Mouse (Mus musculus) myocyte (in vitro differentiated cells): ENCODE measurements around the gene Trpc3. TPM values are rescaled to one million over a fixed set of nuclear protein-coding genes. Genes with fewer than 3 reads are reported as not detected.

Experiments
- H3K27me3 ChIP-seq: one replicate; pipeline ENCODE4 v1.6.1; 2011; ENCODE audit not compliant: control insufficient read depth, insufficient read depth, insufficient read length
- H3K36me3 ChIP-seq: one replicate; pipeline ENCODE4 v1.6.1; 2011; ENCODE audit not compliant: control insufficient read depth, insufficient read depth
- H3K4me2 ChIP-seq: one replicate; pipeline ENCODE4 v1.6.1; 2011; ENCODE audit warnings: low read depth, control low read depth
- H3K4me3 ChIP-seq: one replicate; pipeline ENCODE4 v1.5.1; 2011; ENCODE audit warnings: mild to moderate bottlenecking, control low read depth, moderate library complexity
- H3K79me2 ChIP-seq: one replicate; pipeline ENCODE4 v1.6.1; 2011; ENCODE audit not compliant: control insufficient read depth, insufficient read depth
- H3ac ChIP-seq: one replicate; pipeline ENCODE4 v1.6.1; 2011; ENCODE audit not compliant: control insufficient read depth, insufficient read length
- CEBPB ChIP-seq: IDR thresholded peaks from 2 replicates; pipeline ENCODE4 v1.6.1; 2011; ENCODE audit warnings: mild to moderate bottlenecking, moderate library complexity; ENCODE audit not compliant: poor library complexity, insufficient read depth, severe bottlenecking
- E2F4 ChIP-seq: IDR thresholded peaks from one replicate; pipeline ENCODE4 v1.6.1; 2011; ENCODE audit warnings: mild to moderate bottlenecking, control low read depth, moderate library complexity; ENCODE audit not compliant: insufficient read depth
- MAX ChIP-seq: IDR thresholded peaks from one replicate; pipeline ENCODE4 v1.6.1; 2011; ENCODE audit warnings: low read depth, mild to moderate bottlenecking, control low read depth
- MYOD1 ChIP-seq, 3 experiments: IDR thresholded peaks; one replicate each; pipeline ENCODE4 v1.6.1; 2011; ENCODE audit warnings: control low read depth in 2 of 3, low read depth in 2 of 3, mild to moderate bottlenecking in 2 of 3, moderate library complexity in 1 of 3; ENCODE audit not compliant: insufficient read length in 2 of 3, control insufficient read depth in 1 of 3
- MYOG ChIP-seq, 3 experiments: IDR thresholded peaks; one replicate each; pipeline ENCODE4 v1.6.1; 2011; ENCODE audit warnings: control low read depth in 2 of 3, low read depth in 2 of 3, mild to moderate bottlenecking in 2 of 3; ENCODE audit not compliant: insufficient read length in 2 of 3, control insufficient read depth in 1 of 3, insufficient read depth in 1 of 3
- POLR2A ChIP-seq: IDR thresholded peaks from one replicate; pipeline ENCODE4 v1.6.1; 2011; ENCODE audit warnings: low read depth, mild to moderate bottlenecking, control low read depth, moderate library complexity; ENCODE audit not compliant: insufficient read length
- POLR2AphosphoS2 ChIP-seq: IDR thresholded peaks from one replicate; pipeline ENCODE4 v1.6.1; 2011; ENCODE audit warnings: low read depth, control low read depth; ENCODE audit not compliant: insufficient read length
- REST ChIP-seq: IDR thresholded peaks from one replicate; pipeline ENCODE4 v1.6.1; 2011; ENCODE audit warnings: mild to moderate bottlenecking, control low read depth, moderate library complexity; ENCODE audit not compliant: insufficient read depth, insufficient read length
- SRF ChIP-seq: IDR thresholded peaks from one replicate; pipeline ENCODE4 v1.6.1; 2011; ENCODE audit warnings: low read depth; ENCODE audit not compliant: control insufficient read depth, insufficient read length
- TCF12 ChIP-seq: IDR thresholded peaks from one replicate; pipeline ENCODE4 v1.6.1; 2011; ENCODE audit warnings: mild to moderate bottlenecking, control low read depth; ENCODE audit not compliant: poor library complexity, insufficient read depth, severe bottlenecking
- TCF3 ChIP-seq: IDR thresholded peaks from one replicate; pipeline ENCODE4 v1.6.1; 2011; ENCODE audit warnings: low read depth, control low read depth; ENCODE audit not compliant: insufficient read length
- USF1 ChIP-seq: IDR thresholded peaks from one replicate; pipeline ENCODE4 v1.6.1; 2011; ENCODE audit warnings: low read depth, mild to moderate bottlenecking, control low read depth, moderate library complexity
- polyA plus RNA-seq: library from polyadenylated mRNA; unstranded; fragments of >200 nt; fragmentation: generic; extraction: Trizol; gene quantifications from one replicate; pipeline ENCODE4 v1.2.1, GENCODE M21; 2012; ENCODE audit warnings: missing spikeins

The Trpc3 gene
- polyA plus RNA-seq: not detected

GRCm38 (mm10) chr3:36689392-36690291 is at the start of gene Trpc3:
Trpc3 (minus strand) TSS chr3:36690167.
- TF ChIP-seq CEBPB (no peak), POLR2AphosphoS2 (no peak)

GRCm38 (mm10) chr3:36738071-36738470 is 48.1 kb upstream of the Trpc3 start:
- H3K27me3 ChIP-seq: no peaks in the 10 kb centered on the region
- TF ChIP-seq MAX: no peak
- no peak for TF ChIP-seq TCF12
- no peak for TF ChIP-seq CEBPB
- TF ChIP-seq USF1: no peak
- no peak for TF ChIP-seq SRF

More at GRCm38 (mm10) chr3:36689392-36690291, at the start of gene Trpc3:
- Histone ChIP-seq H3K4me2 (no peak within 1 kb of the TSS), H3K27me3 (peaks cover 27% of the 10 kb centered on the region), H3ac (no peak within 1 kb of the TSS), H3K79me2 (no peaks in the 10 kb centered on the region), H3K36me3 (no peaks in the 10 kb centered on the region), H3K4me3 (no peak within 1 kb of the TSS)

DNA sequence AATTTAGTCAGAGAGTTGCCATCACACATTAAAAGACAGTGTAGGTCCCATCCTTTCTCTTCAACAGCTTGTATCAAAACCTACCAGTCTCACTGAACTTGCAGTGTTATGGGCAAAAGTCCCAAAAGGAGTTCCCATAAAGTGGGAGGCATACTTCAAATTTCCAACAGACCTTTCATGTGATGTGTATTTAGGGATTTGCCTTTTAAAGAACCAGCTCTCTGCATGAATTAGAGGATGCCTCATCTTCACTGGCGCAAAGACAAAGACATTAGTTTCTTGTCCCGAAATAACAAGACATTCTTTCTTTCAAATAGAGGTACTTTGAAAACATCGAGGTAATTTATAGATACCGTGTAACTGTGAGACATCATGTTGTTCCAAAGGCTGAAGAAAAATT is 43.1 kb upstream of the Trpc3 start:
- H3ac ChIP-seq: no peak overlapping the region
- H3K79me2 ChIP-seq: no peaks in the 10 kb centered on the region
- H3K4me2 ChIP-seq: no peak overlapping the region
- no peaks in the 10 kb centered on the region for H3K36me3 ChIP-seq
- TF ChIP-seq REST (no peak), CEBPB (no peak), MYOG (IDR thresholded peaks at IDR 0.05; ENCODE audit: control insufficient read depth in 1 of 3, insufficient read depth in 1 of 3, insufficient read length in 2 of 3, low read depth in 2 of 3) (no peak), SRF (no peak), E2F4 (no peak), MAX (no peak), TCF3 (no peak), MYOD1 (IDR thresholded peaks at IDR 0.05; ENCODE audit: control insufficient read depth in 1 of 3, insufficient read length in 2 of 3, low read depth in 2 of 3) (no peak), USF1 (no peak)
- no peak overlapping the region for H3K4me3 ChIP-seq
- no peaks in the 10 kb centered on the region for H3K27me3 ChIP-seq

More at GRCm38 (mm10) chr3:36738071-36738470, 48.1 kb upstream of the Trpc3 start:
- no peak overlapping the region for H3K4me2 ChIP-seq
- no peak overlapping the region for H3ac ChIP-seq
- H3K79me2 ChIP-seq: no peaks in the 10 kb centered on the region
- no peak overlapping the region for H3K4me3 ChIP-seq
- no peaks in the 10 kb centered on the region for H3K36me3 ChIP-seq

DNA sequence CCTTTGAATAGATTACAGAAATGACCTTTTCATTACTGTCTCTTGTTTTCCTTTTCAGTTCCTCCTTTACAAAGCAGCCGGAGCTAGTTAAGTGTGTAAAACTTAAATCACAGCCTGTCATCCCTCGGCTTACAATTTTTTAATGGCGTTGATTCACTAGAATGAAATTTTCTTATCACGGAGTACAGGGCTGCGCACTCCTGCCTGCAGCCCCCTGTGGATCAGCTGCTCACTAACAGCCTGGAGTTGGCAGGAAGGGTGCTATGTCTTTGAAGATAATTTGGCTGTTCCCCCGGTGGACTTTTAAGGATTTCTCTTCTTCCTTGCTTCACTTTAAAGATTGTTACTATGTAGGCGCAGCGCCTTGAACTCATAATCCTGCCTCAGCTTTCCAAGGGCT is 36.6 kb upstream of the Trpc3 start:
- Histone ChIP-seq H3ac (no peak overlapping the region), H3K4me3 (no peak overlapping the region), H3K27me3 (peaks cover 5% of the 10 kb centered on the region), H3K79me2 (no peaks in the 10 kb centered on the region), H3K36me3 (no peaks in the 10 kb centered on the region), H3K4me2 (no peak overlapping the region)
- no peak for TF ChIP-seq USF1
- TF ChIP-seq E2F4: no peak
- TF ChIP-seq CEBPB: no peak
- no peak for TF ChIP-seq MYOG (IDR thresholded peaks at IDR 0.05; ENCODE audit: control insufficient read depth in 1 of 3, insufficient read depth in 1 of 3, insufficient read length in 2 of 3, low read depth in 2 of 3)
- no peak for TF ChIP-seq TCF3
- no peak for TF ChIP-seq TCF12
- TF ChIP-seq POLR2A: no peak
- no peak for TF ChIP-seq MYOD1 (IDR thresholded peaks at IDR 0.05; ENCODE audit: control insufficient read depth in 1 of 3, insufficient read length in 2 of 3, low read depth in 2 of 3)
- no peak for TF ChIP-seq POLR2AphosphoS2
- TF ChIP-seq REST: no peak
- TF ChIP-seq SRF: no peak
- TF ChIP-seq MAX: no peak

- no peaks in the 10 kb centered on the region for H3K79me2 ChIP-seq
- no peaks in the 10 kb centered on the region for H3K36me3 ChIP-seq
- TF ChIP-seq REST: no peak
- no peak overlapping the region for H3ac ChIP-seq
- no peak overlapping the region for H3K4me2 ChIP-seq
- peaks cover 5% of the 10 kb centered on the region for H3K27me3 ChIP-seq
- H3K4me3 ChIP-seq: no peak overlapping the region
Measured at GRCm38 (mm10) chr3:36721850-36722249, 31.9 kb upstream of the Trpc3 start.

GRCm38 (mm10) chr3:36709521-36709920 is 19.6 kb upstream of the Trpc3 start:
- Histone ChIP-seq H3ac (no peak overlapping the region), H3K79me2 (no peaks in the 10 kb centered on the region), H3K36me3 (no peaks in the 10 kb centered on the region), H3K4me3 (no peak overlapping the region), H3K4me2 (no peak overlapping the region), H3K27me3 (no peaks in the 10 kb centered on the region)
- no peak for TF ChIP-seq TCF12
- no peak for TF ChIP-seq POLR2A
- no peak for TF ChIP-seq CEBPB
- TF ChIP-seq SRF: no peak
- TF ChIP-seq MAX: no peak
- no peak for TF ChIP-seq E2F4
- TF ChIP-seq USF1: no peak
- no peak for TF ChIP-seq REST
